Mouse (Mus musculus) v-Abl transformed pro-B cells (cell line): ENCODE measurements around the gene Astn2.

Experiments used
- in situ Hi-C, 2 experiments: fragments of 400-800 bp; cut with MboI; formaldehyde crosslinking; loops; one replicate each; pipeline ENCODE4 v1.15.1; 2025; ENCODE audit not compliant: unreplicated experiment in 2 of 2

Astn2 gene

DNA sequence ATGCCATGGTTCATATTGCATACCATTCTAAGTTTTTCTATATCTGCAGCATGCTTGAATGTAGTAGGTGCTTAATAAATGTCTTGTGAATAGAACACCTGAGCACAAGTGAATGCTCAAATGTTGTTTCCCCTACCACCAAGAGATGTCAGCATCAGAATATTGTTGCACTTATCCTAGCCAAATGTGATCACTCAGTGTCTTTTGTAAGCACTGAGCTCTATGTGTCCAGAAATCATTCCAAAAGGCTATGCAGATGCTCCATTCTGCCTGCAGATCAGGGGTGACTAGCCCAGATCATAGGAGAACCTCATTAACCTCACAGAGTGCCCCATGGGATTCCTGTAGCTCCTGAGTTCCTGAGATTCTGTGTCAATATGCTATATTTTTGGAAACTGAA lies 401.5 kb downstream of the Astn2 start:
- in situ Hi-C loops = no loop called here

GRCm38 (mm10) chr4:65983643-65984042 lies 420.8 kb downstream of the Astn2 start:
- in situ Hi-C loops = no loop called here

DNA sequence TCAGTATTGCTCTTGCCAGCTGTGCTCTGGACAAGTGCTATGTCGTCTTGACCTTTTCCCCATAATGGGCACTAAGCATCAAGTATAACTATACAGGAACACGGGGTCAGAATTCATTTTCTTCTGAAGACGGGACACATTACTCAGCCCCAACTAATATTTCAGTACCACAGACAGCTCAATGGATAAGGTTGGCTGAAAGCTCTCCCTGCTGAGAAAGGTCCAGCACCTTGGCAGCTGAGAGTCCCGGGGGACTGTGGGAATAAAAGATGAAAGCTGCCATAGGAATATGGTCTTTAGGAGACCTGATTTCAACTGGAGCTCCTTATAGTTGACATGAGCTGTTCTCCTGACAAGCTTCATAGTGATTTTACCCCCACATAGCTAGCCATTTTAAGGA lies 421.5 kb downstream of the Astn2 start:
- in situ Hi-C loops = no loop called here

DNA sequence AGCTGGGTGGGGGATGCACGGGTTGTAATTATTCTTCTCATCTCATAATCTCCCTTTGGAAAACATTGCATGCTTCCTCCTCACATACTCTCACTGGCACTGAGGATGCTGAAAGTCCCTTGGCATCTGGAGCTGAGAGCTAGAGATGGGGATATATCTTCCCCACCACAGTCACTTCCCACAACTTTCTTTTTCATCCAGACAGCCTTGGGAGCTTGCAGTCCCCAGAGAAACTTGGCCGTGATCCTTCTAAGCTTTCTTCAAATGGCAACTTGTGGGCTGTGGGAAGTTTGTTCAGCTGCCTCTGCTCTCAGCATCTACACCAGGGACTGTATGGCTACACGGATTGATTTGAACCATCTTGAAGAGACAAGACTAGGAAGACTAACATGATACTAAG lies 428.2 kb downstream of the Astn2 start:
- in situ Hi-C loops = no loop called here

- in situ Hi-C loops = no loop called here
Measured at GRCm38 (mm10) chr4:65972395-65972794, 432.0 kb downstream of the Astn2 start.

DNA sequence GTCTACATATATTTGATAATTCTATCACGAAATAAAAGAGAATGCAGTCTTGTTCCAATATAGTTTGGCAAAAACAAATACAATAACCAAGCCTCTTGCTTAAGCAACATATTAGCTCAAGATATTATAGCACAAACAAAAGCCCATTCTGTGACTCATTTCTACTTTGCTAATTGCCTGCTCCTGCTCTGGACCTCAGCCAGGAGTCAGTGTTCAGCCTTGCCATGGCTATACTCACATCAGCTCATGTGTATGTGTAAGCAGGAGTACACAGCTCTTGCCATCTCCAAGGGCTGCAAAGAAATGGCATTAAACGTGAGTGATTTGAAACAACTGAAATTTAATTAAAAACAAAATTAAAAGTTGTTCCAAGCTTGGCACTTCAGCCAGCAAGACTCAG lies 435.1 kb downstream of the Astn2 start:
- in situ Hi-C loops = no loop called here

- in situ Hi-C loops = no loop called here
Measured at GRCm38 (mm10) chr4:65964604-65965003, 439.8 kb downstream of the Astn2 start.

DNA sequence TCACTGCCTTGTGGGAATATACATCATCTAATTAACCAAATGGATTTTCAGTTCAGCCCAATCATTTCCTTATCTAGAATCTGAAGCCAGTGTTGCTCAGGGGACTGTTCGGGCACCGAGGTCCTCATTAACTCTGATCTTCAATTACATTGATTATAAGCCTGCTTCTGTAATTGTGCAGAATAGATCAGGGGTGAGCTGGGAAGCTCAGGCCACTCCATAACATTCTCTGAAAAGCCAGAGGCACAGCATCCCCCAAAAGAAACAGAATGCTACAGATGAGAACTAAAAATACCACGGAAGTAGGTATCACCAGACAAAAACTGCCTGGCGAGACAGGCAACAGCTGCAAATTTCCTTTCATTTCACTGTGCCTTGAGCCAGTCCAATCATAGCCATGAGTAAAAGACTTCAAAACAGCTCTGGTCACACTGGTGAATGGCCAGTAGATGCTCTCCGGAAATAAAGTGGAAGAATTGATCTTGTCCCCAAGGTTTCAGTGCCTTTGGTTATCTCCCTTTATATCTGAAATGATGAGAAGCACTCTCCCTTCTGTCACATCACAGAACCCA lies 445.1 kb downstream of the Astn2 start:
- in situ Hi-C loops = no loop called here

GRCm38 (mm10) chr4:65958369-65959187 lies 445.8 kb downstream of the Astn2 start:
- in situ Hi-C loops = no loop called here

- in situ Hi-C loops = no loop called here
Measured at GRCm38 (mm10) chr4:65951918-65952317, 452.5 kb downstream of the Astn2 start.

DNA sequence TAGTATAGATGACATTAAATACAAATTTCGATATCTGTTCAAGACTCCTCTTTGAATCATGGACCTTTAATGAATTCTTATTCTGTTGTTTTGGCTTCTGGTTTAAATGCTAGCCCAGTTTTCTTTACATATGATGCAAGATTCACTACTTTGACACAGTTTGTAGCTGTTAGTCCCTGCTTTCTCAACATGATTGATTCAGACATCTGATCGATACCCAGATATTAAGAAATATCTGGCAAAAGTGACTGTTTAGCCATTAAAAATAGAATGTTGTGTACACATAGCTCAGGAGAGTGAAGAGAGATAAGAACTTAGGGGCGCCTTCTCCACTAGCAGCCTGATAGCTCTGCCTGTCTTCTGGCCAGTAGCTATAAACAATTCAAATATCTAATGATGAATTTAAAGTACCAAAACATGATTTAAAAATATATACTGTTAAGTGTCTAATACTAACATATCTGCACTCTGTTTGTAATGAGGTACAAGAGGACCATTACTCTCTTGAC lies 457.2 kb downstream of the Astn2 start:
- in situ Hi-C loops = no loop called here

- in situ Hi-C loops = no loop called here
Measured at GRCm38 (mm10) chr4:65946021-65946420, 458.4 kb downstream of the Astn2 start.

DNA sequence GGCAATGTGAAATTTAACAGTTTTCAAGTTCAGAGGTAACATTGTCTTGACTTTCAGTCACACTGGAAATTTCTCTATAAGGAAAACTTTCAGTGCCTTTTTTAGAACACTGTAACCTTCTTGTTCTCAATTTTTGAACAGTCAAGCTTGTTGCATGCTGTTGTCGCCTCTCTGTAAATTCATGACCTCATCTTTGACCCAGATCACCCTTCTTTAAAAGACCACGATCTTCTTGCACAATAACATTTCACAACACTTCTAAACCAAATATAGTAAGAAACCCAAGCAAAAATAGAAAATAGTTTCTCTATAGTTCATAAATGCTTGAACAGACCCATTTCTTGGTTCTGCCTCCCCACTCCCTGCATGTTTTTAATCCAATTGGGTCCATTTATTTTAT lies 473.5 kb downstream of the Astn2 start:
- in situ Hi-C loops = no loop called here

GRCm38 (mm10) chr4:65920294-65920693 lies 484.1 kb downstream of the Astn2 start:
- in situ Hi-C loops = no loop called here

- in situ Hi-C loops = no loop called here
Measured at GRCm38 (mm10) chr4:65916027-65917008, 488.1 kb downstream of the Astn2 start.

- in situ Hi-C loops = no loop called here
Measured at GRCm38 (mm10) chr4:65912247-65912942, 492.0 kb downstream of the Astn2 start.

DNA sequence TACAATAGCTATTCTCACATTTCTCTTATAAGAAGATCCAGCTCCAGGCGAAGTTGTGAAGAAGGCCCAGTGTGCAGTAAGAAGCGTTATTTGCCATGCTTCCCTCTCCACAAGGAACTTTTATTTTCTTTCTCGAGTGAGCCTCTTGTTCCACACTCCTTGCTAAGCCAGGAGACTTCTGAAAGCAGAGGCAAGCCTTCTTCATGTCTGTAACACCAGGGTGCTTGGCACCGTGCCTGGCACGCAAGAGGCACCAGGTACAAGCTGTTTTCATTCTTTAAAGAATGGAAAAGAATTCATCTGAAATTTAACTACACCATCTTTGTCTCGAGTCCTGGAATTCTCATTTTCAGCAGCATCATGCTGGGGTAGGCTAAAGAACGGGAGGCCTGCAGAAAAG lies 496.8 kb downstream of the Astn2 start:
- in situ Hi-C loops = no loop called here

DNA sequence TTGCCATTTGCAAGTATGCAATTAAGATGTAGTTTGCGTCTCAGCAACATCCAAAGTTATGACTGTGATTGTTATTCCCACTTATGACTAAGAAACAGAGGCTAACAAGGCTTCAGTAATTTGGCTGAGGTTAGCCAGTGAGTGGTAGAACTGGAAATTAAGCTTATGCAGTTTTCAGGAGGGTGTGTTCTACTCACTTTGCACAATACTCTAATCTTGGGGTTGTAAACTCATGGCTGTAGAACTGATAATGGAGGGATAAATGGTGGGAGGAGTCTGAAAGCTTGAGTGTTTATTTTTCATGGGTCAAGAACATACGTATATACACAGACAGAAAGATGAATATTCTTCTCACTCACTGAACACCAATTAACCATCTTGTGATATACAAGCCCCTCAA lies 499.4 kb downstream of the Astn2 start:
- in situ Hi-C loops = no loop called here

DNA sequence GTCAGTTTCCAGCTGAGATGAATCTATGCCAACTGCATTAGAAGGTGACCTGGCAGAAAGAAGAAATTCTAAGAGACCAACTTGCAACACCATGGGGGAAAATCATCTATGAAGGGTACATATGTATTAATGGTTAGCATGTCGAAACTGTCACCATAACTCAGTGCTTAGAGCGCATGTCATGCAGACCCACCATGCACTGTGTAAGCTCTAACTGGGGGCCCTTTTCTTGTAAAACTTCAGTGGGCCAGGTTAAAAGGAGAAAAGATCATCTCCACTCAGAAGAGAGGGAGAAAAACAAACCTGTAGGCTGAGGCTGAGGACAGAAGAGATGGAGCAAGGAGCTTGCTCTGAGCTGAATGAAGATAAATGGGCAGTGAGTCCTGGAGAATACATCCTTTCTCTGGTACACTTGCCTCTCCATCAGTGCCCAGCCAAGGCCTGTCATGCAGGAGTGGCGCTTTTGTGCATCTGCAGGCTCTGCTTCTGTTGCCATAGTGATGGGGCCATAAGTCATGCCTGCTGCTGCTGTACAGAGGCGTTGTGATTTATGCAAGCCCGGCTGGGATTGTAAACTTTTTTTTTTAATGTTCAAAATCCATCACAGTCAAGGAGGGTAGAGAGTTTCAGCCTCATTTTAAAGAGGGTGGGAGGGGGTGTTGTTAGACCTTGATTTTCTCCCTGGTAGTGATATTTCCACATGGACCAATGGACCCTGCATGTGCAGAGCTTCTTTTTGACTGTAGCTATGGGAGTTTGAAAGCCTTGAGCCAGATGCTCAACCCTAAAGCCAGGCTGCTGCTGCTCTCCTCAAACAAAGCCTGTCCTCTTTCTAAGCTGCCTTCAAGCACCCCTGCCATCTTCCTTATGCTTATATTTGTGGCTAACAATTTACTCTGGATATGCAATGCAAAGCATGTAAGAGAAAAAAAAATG lies 508.1 kb downstream of the Astn2 start:
- in situ Hi-C loops = no loop called here
